Mouse (Mus musculus) cerebellum, adult 2 months (tissue): ENCODE results near the gene Tmsb15b1. TPM values are rescaled to one million over a fixed set of nuclear protein-coding genes. Genes with fewer than 3 reads are reported as not detected.

Source experiments
- DNase-seq, 2 experiments: peaks; one replicate each; pipeline ENCODE4 v3.0.0; 2021
- H3K27ac ChIP-seq: fragments of 200-500 bp; 2 replicates; pipeline ENCODE4 v1.5.1; 2012; ENCODE audit warnings: low read length, control low read depth, inconsistent platforms; ENCODE audit not compliant: insufficient read depth
- H3K27me3 ChIP-seq: fragments of 200-500 bp; 2 replicates; pipeline ENCODE4 v1.6.1; 2012; ENCODE audit warnings: inconsistent platforms, mild to moderate bottlenecking, low read length, moderate library complexity; ENCODE audit not compliant: control insufficient read depth, insufficient read depth
- H3K4me1 ChIP-seq: fragments of 200-500 bp; 2 replicates; pipeline ENCODE4 v1.6.1; 2011; ENCODE audit warnings: low read length; ENCODE audit not compliant: control insufficient read depth, insufficient read depth
- H3K4me3 ChIP-seq: fragments of 200-500 bp; replicated peaks from 2 replicates; pipeline ENCODE3; 2011; ENCODE audit warnings: mild to moderate bottlenecking, low read depth, low read length, control low read depth; ENCODE audit not compliant: insufficient read depth
- CTCF ChIP-seq: fragments of 200-500 bp; IDR thresholded peaks from 2 replicates; pipeline ENCODE4 v1.5.1; 2011; ENCODE audit warnings: low read depth, mild to moderate bottlenecking, control low read depth, low read length, moderate library complexity, borderline replicate concordance; ENCODE audit not compliant: insufficient read depth
- POLR2A ChIP-seq: fragments of 200-500 bp; IDR thresholded peaks from 2 replicates; pipeline ENCODE4 v1.6.1; 2011; ENCODE audit warnings: low read length, control low read depth, borderline replicate concordance; ENCODE audit not compliant: insufficient read depth
- WGBS: fragments of 180-500 bp; shearing (Covaris S2); methylation state at CpG from one replicate; pipeline ENCODE4 v1.1.7; 2018; 5-methylcytosine and 5-hydroxymethylcytosine counted together
- polyA plus RNA-seq: library from polyadenylated mRNA; depleted of rRNA; stranded (reverse); fragments of >200 nt; gene quantifications from 2 replicates; pipeline ENCODE4 v1.2.3, GENCODE M21; 2012; rRNA removed

The Tmsb15b1 gene
- polyA plus RNA-seq, 1 experiment = 13.2 TPM

DNA sequence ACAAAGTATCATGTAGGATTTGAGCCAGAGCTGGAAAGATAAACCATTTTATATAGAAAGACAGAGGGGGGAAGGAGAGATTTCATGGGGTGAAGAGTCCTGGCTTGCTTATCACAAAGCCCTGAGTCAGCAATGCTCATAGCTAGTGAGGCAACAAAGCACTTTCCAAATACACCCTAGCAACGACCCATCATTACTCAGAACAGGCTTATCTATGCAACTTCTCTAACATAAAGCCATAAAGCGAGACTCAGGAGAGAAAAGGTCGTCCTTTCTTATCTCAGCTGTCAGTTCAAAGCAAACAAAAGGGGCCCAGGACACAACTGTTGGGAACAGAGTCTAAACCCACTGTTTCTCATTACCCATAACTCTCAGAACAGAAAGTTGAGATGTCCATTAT lies 38.7 kb downstream of the Tmsb15b1 start:
- no peaks in the 10 kb centered on the region for H3K4me1 ChIP-seq
- TF ChIP-seq CTCF (no peak), POLR2A (no peak)
- WGBS = 62% methylated on average over 3 of the region's 3 CpGs
- no peaks in the 10 kb centered on the region for H3K27me3 ChIP-seq
- no peak overlapping the region for H3K27ac ChIP-seq
- no peak overlapping the region for H3K4me3 ChIP-seq
- no peak for DNase-seq

DNA sequence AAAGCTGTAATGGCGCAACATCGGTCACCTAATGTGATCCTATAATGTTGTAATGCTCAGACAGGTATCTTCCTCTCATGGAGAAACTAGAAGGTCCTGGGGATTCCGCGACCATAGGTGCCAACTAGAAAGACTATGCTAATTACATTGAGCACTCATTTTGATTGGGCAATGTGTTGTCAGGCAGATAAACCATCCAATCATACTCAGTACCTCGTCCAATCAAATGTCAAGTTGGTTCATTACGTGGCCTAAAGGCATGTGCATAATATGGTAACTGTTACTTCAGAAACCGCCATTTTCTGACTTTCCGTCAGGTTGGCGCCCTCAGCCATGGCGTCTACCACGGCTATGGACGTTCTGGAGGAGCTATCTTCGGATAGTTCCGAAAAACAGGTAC lies 49.6 kb downstream of the Tmsb15b1 start, which contains the start of gene H2bfm:
Gene H2bfm (plus strand): TSS at position 295 of the 400 bp plus-strand sequence.
- 94% methylated on average over 14 of the region's 14 CpGs for WGBS
- no peak for TF ChIP-seq POLR2A
- TF ChIP-seq CTCF = no peak

DNA sequence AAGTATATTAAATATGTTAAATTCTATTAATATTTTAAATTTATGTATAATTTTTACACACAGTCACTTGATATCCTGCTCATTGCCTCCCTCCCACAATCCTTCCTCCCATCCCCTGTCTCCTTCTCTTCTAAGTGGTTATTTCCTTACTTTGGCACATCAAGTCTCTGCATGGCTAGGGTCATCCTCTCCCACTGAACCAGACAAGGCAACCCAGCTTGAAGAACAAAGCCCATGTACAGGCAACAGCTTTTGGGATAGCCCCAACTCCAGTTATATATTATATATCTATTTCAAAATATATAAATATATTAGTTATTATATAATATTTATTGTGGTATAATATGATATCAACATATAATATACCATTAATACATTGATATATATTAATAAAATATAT lies 50.8 kb downstream of the Tmsb15b1 start:
- TF ChIP-seq POLR2A = no peak
- no peak for TF ChIP-seq CTCF
- H3K4me3 ChIP-seq = no peak overlapping the region
- H3K4me1 ChIP-seq = no peaks in the 10 kb centered on the region
- H3K27ac ChIP-seq = no peak overlapping the region
- H3K27me3 ChIP-seq = no peaks in the 10 kb centered on the region
- DNase-seq = no peak

More for the DNA sequence above, 49.6 kb downstream of the Tmsb15b1 start, which contains the start of gene H2bfm:
- Histone ChIP-seq H3K27me3 (no peaks in the 10 kb centered on the region), H3K4me1 (no peaks in the 10 kb centered on the region), H3K27ac (no peak within 1 kb of the TSS), H3K4me3 (no peak within 1 kb of the TSS)
- DNase-seq = no peak

Other genes with a start within 250 kb of the Tmsb15b1 start
- 223 and 236 TPM in 2 replicates for gene Morf4l2, start 233.2 kb downstream of the Tmsb15b1 start, polyA plus RNA-seq
- gene Glra4, start 196.7 kb downstream of the Tmsb15b1 start, polyA plus RNA-seq = 0.57 and 1.1 TPM in 2 replicates
- gene Plp1, start 154.2 kb downstream of the Tmsb15b1 start, polyA plus RNA-seq = 1,881 and 2,386 TPM in 2 replicates
- 12.2 and 12.9 TPM in 2 replicates for gene Rab9b, start 108.1 kb downstream of the Tmsb15b1 start, polyA plus RNA-seq
- not detected in 2 replicates for gene H2bfm, start 49.5 kb downstream of the Tmsb15b1 start, polyA plus RNA-seq
- gene Tmsb15b2, start 1.4 kb downstream of the Tmsb15b1 start, polyA plus RNA-seq = 18.5 and 19.8 TPM in 2 replicates
- gene Tmsb15l, start within 50 bp of the Tmsb15b1 start, polyA plus RNA-seq = 6.4 and 7.7 TPM in 2 replicates
- 219 and 227 TPM in 2 replicates for gene Zcchc18, start 16.3 kb upstream of the Tmsb15b1 start, polyA plus RNA-seq
- 15.9 and 17.3 TPM in 2 replicates for gene Slc25a53, start 61.4 kb upstream of the Tmsb15b1 start, polyA plus RNA-seq
- gene Fam199x, start 72.7 kb upstream of the Tmsb15b1 start, polyA plus RNA-seq = 4.2 and 4.9 TPM in 2 replicates
- not detected in 2 replicates for gene Esx1, start 145.2 kb upstream of the Tmsb15b1 start, polyA plus RNA-seq